Mouse (Mus musculus) cerebellum, postnatal 4 days (tissue): ENCODE measurements around the gene Stard9.

Source experiments
- DNase-seq, 2 experiments: peaks; one replicate each; pipeline ENCODE4 v3.0.0; 2022; ENCODE audit warnings: low spot score in 2 of 2, mixed read lengths in 1 of 2

The Stard9 gene

DNA sequence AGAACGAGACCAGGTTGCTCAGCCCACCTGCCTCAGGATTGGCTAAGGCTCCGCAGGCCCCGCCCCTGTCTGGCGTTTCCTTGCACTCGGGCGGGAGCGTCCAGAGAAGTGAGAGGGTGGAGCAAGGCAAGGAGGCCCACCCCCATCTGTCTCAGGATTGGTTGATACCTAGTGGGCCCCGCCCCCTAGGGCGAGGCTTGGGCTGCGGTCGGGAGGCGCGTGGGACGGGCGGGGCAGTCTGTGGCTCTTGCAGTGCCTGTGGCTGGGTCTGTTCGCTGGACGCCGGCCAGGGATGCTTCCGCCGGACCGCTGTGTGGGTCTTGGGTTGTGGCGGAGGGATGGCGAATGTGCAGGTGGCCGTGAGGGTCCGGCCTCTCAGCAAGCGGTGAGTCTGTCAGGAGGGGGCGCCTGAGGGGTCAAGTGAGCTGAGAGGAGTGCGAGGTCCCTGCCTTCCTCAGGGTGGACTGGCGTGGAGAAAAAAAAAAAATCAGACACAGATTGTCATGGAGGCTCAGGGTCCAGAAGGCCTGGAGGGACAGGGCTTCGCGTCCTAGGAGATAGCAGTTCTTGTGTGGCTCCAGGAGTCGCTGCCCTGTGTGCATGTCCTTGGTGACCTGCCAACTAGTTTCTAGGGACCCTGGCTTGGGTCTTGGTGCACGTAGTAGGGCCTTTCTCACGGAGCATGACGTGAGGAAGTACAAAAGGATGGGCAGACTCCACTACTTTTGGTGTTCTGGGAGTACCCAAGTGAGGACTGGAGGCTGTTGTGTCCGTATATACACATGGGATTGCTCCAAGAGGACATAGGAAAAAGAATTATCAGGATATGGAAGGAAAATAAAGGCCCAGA is at the start of gene Stard9:
Stard9 (plus strand) TSS at position 236 of the 850 bp plus-strand sequence.
- DNase-seq = peak; percentile 93 to 98

- DNase-seq = no peak
Measured at GRCm38 (mm10) chr2:120589759-120590158, 39.2 kb upstream of the Stard9 start.

DNA sequence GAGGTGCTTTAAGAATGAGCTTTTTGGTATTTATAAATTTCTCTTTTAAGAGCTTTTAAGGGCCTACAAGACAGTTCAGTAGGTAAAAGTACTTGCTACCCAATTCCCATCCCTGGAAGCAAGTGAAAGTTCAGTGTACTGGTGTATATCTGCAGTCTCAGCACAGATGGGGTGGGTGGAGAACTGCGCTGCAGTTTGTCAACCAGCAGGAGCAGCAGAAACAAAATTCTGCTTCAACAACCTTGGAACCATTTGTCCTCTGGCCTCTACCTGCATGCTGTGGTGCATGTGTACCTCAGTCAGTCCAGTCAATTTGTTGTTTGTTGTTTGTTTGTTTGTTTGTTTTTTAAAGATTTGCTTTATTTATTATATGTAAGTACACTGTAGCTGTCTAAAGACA is 36.7 kb upstream of the Stard9 start:
- DNase-seq = no peak

- DNase-seq = no peak
Measured at GRCm38 (mm10) chr2:120597734-120598133, 31.2 kb upstream of the Stard9 start.

- no peak for DNase-seq
Measured at GRCm38 (mm10) chr2:120599506-120599905, 29.4 kb upstream of the Stard9 start.

DNA sequence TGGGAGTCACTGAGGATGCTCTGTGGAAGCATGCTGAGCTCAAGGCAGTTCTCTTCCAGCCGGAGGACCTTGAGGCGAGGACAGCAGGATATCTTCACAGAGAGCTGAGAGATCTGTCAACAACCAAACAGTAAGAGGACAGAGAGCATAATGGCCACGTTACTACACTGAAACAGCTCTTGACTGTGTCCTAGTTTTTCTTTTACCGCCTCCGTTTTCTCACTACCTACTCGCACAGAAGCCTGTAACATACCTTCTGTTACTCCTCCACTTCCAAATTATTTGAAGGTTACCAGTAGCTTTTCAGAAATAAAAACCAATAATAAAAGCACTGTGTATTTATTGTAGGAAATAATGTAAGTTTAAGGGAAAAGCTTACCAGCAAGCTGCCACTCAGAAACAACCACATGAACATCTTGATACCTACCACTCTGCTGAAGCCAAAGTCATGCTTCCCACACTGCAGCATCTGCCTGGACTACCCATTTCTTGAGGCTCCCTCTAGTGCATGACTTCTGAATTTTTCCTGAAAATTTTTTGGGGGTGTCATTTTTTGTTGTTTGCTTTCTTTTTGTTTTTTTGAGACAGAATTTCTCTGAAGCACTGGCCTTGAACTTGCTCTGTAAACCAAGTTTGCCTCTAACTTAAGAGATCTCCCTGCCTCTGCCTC is 22.8 kb upstream of the Stard9 start:
- no peak for DNase-seq

DNA sequence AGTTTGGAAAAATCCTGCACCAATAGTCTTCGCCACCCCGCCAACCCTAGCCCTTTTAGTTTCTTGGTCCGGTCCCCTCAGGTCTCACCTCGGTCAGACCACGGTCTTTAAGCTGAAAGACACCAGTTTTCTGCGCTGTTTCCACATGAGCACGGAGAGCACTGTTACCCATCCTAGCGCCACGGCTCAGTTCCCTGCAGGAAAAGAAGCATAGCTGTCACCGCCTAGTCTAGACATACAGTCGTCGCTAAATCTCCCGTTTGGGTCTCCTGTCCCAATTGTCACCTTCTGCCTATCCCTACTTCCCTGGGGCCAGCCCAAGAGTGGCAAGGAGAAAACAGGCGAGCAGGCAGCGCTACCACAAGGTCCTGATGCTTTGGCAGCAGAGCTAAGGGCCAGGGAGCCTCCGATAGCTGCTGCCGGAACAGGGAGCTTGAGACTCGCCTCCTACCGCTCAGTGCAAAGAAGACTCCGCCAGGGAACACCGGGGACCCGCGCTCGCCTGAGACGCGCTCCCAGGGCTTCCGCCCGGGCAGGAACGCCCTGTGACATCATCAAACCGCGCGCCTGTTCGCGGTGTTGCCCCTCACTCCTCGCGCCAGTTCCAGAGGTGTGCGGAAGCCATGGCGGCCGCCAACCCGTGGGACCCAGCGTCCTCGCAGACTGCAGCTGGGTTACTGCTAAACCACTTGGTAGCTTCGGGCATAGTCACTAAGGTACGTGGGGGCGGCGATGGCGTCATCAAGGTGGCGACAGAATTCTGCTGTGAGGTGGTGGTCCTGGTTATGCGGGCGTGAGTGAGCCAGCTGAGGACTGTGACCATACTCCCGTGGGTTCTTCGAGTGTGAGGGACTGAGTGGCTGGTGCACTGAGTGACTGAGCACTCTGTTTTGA is 19.8 kb upstream of the Stard9 start, which contains the start of the genes Haus2 and Lrrc57:
Haus2 (plus strand) TSS at position 554 of the 894 bp plus-strand sequence.
Lrrc57 (minus strand) TSS at position 691 of the 894 bp plus-strand sequence.
- DNase-seq = peak; percentile 85 to 92

- no peak for DNase-seq
Measured at GRCm38 (mm10) chr2:120616279-120617163, 12.4 kb upstream of the Stard9 start.

GRCm38 (mm10) chr2:120619538-120619937 is 9.4 kb upstream of the Stard9 start:
- no peak for DNase-seq

DNA sequence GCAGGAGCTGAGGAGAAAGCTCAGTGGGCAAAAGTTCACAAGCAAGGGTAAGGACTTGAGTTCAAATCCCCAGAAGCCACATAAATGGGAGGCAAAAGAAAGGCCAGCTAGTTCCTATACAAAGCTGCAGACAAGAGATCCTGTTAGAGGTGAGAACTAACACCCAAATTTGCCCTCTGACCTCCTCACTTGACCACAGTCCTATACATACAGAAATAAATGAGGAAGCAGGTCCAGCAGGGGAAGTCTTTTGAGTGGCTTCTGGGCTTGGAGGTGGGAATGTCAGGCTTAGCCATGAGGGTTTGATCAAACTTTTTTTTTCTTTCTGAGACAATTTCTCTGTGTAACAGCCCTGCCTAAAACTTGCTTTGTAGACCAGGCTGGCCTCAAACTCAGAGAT is 6.0 kb upstream of the Stard9 start:
- DNase-seq = no peak

DNA sequence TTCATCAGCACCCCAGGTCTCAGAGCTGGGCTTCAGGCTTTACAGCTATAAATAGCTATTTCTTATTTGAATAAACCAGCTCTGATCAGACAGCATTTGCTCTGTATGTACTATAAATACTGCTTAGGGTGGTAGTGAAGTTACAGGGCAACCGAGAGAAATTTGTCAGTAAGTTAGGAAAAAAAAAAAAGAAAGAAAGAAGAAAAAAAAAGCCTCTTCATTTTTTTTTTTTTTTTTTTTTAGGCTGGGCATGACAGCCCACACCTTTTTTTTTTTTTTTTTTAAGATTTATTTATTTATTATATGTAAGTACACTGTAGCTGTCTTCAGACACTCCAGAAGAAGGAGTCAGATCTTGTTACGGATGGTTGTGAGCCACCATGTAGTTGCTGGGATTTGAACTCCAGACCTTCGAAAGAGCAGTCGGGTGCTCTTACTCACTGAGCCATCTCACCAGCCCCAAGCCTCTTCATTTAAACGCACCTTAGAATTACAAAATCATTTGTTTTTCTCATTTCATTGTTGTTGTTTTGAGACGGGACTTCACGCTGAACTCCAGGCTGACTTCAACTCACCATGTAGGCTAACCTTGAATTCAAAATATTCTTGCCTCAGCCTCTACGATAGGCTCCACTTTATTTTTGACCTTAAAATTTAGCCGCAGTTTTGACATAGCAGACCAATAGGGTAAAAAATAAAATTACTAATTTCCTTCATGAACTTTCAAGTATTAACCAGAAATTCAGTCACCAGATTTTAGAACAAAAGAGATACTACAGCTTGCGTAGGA is 650 bp upstream of the Stard9 start:
- DNase-seq = no peak

DNA sequence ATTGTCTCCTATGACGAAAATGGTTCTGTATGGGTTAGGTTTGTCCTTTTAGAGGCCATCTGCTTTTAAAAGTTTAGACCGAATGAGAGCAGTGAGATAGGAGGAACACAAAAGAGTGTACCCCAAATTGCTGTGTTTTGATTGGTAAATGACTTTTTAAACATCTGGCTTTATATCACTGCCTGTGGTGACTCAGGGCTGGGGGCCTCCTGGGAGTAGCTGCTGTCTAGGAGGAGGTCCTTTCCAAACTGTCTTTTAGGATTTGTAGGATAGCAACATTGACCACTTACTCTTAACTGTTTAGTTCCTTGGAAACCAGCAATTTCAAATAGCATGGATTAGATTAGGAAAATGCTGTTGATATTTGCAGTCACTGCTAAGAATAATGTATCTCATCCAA is 1.3 kb downstream of the Stard9 start:
- no peak for DNase-seq

GRCm38 (mm10) chr2:120630655-120631054 is 1.7 kb downstream of the Stard9 start:
- no peak for DNase-seq

DNA sequence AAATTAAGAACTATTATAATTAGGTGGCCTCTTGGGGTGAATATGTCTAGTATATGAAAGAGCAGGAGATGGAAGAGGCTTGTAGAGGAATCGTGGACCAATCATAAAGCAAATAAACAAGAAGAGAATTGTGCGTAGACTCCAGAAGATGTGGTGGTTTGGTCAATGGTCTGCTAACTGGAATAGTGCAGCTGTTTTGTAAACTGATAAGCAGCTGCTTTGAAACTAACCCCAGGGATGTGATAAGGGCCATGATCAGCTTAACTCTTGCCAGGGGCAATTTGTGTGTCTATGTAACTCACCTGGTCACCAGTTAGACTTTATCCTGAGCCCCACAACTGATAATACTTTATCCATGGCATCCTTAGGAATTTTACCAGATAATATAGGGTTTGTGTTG is 2.6 kb downstream of the Stard9 start:
- DNase-seq = no peak

GRCm38 (mm10) chr2:120631957-120632356 is 3.0 kb downstream of the Stard9 start:
- no peak for DNase-seq

DNA sequence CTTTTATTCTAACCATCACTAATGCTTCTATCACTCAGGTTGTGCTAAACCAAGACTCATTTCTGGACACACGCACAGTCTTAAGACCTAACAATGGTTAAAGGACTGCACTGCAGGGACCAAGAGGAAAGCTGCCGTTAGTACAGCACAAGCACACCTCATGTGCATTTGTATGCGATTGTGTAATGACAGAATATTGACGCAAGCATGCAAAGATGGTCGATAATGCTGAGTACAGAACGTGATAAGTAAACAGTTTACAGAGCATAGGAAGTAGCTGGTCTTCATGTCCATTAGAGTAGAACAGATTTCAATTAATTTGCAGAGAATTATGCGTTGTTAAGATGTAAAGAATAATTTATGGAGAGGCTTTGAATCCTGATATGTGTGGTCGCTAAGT is 11.9 kb downstream of the Stard9 start:
- DNase-seq = no peak

DNA sequence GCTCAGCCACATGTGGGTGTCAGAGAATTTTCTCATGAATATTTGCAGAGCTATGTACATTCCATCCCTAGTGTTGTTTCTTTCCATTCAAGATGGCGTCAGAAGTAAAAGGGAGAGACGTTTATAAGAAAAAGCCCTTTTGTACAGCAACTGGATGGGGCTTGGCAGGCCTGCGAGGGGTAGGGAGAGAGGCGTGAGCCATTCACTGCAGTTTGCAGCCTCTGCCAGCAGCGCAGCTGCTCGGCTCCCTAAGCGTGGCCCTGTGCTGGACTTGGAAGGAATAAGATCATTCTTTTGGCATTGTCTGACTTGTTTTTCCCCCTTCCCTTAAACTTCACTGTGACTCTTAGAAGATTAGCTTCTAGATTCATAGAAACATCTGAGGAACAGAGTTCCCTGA is 14.9 kb downstream of the Stard9 start:
- peak in 1 of 2 experiments; percentile 23 for DNase-seq

DNA sequence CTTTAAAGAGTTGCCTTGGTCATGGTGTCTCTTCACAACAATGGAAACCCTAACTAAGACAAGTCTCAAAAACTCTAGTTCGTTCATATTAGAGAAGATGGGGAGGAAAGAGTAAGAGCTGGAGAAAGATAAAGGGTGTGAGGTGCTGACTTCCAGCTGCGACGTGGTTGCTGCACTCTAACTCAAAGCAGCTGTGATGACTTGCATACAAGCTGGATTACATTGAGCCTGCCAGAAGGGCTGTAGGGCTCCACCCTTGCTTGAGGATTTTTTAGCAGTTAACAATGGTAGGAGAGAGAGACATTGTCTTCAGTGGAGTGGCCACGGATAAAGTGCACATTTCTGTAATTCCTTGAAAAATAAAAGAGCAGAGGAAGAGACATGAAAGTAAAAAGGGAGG is 17.9 kb downstream of the Stard9 start:
- DNase-seq = no peak

DNA sequence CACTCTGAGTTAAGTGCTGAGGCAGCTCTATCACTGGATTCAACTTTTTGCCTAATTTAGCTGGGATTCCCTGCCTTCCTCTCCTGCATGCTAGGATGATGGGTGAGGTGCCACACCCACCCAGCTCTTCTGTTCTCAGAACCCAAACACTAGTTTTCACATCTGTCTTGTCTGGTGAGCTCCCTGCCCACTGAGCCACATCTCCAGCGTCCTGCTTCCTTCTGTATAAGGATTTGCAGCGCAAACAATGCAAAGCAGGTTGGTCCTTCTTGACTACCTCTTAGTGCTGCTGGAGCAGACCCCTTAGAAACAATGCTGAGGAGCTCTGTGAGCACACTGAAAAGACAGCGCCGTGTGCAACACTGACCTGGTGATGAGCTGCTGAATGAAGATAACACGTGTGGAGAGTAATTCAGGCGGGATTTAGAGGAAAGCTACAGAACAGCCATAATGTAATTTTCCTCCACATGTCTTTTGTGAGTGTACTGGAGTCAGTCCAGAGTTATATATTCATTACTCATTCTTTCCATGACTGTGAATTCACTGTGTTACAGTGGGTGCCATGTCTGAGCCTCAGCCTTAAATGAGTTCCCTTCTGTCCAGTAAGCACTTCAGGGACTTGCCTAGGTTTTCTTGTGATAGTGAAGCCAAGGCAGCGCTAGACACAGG is 23.5 kb downstream of the Stard9 start:
- no peak for DNase-seq

DNA sequence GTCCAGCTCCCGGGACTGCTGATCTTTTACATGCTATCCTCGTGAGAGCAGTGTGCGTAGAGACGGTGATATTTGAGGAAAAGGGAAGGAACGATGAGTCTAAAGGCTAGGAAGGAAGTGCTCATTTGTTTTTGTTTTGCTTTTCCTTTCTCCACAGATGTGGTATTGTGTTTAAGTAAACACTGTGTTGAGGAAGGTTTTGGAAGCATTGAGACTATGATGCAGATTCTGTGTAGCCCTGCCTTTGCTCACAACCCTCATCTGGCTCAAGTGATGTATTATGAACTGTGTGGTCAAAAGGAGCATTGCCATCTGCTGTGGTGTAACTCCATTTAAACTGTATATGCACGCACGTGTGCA is 24.0 kb downstream of the Stard9 start:
- DNase-seq = no peak
